Mouse (Mus musculus) heart, adult 18-20 months (tissue): ENCODE data around the gene Fam19a3. TPM values are rescaled to one million over a fixed set of nuclear protein-coding genes. Genes with fewer than 3 reads are reported as not detected.
"Not testable (repeated sequence)": the region's sequence is repeated elsewhere in the genome, so short reads cannot be mapped to it uniquely, and the experiment has no call there.

ENCODE experiments used
- DNase-seq, 2 experiments: peaks; one replicate each; pipeline ENCODE4 v3.0.0; 2021 to 2022; ENCODE audit warnings: mixed read lengths in 1 of 2
- total RNA-seq, 2 experiments: library from RNA; stranded (reverse); gene quantifications; 2 replicates each; pipeline ENCODE4 v1.2.3; 2021

Fam19a3 gene
- total RNA-seq, 2 experiments from 2014 or later, result 1.4 to 1.5 TPM

GRCm38 (mm10) chr3:104765021-104765420 lies 16.6 kb downstream of the Fam19a3 start:
- no peak for DNase-seq

GRCm38 (mm10) chr3:104762103-104762863 lies 19.4 kb downstream of the Fam19a3 start:
- DNase-seq, result not testable (repeated sequence)

GRCm38 (mm10) chr3:104758869-104759268 lies 22.8 kb downstream of the Fam19a3 start:
- DNase-seq, result no peak

- peak; percentile 48 to 73 for DNase-seq
Measured at GRCm38 (mm10) chr3:104758406-104758805, 23.2 kb downstream of the Fam19a3 start.

- DNase-seq, result peak in 1 of 2 experiments; percentile 12
Measured at GRCm38 (mm10) chr3:104752845-104753244, 28.8 kb downstream of the Fam19a3 start.

DNA sequence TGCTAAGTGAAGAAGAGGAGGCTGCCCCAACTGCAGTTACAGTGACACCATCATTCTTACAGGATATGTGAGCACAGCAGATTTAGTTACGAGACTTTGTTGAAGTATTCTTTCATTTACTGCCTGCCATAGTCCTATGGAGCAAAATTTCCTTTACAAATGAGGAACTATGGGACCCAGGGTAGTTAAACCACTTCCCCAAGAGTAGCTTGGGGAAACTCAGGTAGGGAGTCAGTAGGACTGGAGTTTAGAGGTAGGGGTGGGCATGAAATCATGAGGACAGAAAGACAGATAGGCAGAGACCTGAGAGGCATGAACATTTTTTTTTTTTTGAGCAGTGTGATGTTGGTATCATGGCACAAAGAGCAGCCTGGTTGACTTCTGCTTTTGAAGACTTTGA lies 37.8 kb downstream of the Fam19a3 start:
- no peak for DNase-seq

DNA sequence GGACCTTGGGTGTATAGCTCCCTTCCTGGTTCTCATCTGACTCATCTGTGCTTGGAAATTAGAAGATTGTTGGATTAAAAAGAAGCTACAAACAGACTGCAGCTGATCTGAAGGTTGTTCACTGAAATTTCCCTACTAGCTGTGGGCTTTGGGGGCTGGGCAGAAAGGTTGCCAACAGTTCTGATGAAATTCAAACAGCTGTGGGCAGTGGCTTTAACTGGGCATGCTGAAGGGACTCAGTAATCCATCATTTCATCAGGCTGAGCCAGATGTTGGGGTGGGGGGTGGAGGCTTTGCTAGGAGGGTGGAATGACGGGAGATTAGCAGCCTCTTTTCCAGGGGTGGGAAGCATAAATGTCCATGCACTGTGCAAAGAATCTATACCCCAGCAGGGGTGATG lies 38.5 kb downstream of the Fam19a3 start:
- DNase-seq, result no peak

DNA sequence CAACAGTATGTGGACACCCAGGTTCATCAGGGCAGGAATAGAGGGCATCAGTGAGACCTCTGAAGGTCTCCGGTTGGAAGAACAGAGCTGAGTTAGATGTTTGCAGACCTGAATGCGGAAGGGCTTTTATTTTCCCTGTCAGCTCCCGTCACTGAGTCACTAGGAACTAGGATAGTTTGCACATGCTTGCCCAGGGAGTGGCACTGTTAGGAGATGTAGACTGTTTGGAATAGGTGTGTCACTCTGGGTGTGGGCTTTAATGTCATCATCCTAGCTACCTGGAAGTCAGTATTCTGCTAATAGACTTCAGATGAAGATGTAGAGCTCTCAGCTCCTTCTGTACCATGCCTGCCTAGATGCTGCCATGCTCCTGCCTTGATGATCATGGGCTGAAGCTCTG lies 39.7 kb downstream of the Fam19a3 start:
- DNase-seq, result no peak

- no peak for DNase-seq
Measured at GRCm38 (mm10) chr3:104734654-104735053, 47.0 kb downstream of the Fam19a3 start.

GRCm38 (mm10) chr3:104732907-104733306 lies 48.7 kb downstream of the Fam19a3 start:
- no peak for DNase-seq

DNA sequence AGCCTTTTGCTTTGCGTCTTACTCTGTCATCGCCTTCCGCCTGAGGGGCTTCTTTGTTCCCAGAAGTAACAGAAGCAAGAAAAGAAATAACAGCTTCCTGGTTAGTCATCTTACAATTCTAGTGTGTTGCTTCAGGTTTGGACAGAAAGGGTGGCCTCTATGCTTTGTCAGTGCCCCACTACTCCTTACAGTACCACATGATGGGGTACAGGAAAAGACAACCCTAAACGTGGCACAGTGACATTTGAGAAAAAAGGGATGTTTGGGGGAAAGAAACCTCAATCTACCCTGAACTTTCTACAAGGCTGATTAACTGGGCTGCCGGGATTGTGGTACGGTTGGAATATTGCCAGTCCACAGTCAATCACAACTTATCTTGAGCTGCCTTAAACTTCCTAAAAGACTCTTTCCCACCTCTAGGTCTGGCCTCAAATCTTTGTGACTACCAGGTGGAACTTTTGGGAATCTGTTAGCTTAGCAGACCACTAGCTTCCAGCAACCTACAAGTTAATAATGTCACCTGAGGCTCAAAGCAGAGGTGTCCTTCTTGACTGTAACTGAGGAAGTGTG lies 52.3 kb downstream of the Fam19a3 start:
- DNase-seq, result no peak

Other genes with a start within 250 kb of the Fam19a3 start
- 100 to 1,000 TPM; 156 to 159 TPM for gene Slc16a1, start 143.2 kb downstream of the Fam19a3 start, total RNA-seq
- 10 to 100 TPM; 20.5 to 21.1 TPM for gene Ppm1j, start 784 bp downstream of the Fam19a3 start, total RNA-seq
- 10 to 100 TPM; 75.2 to 84.3 TPM for gene Rhoc, start 6.5 kb upstream of the Fam19a3 start, total RNA-seq
- 1 to 10 TPM; 6.2 TPM for gene Mov10, start 36.7 kb upstream of the Fam19a3 start, total RNA-seq
- 10 to 100 TPM; 16.5 to 20.4 TPM for gene St7l, start 82.2 kb upstream of the Fam19a3 start, total RNA-seq
- gene Capza1, start 82.7 kb upstream of the Fam19a3 start, total RNA-seq, result 10 to 100 TPM; 24.9 to 31.7 TPM
- 1 to 10 TPM in 1 of 2 experiments, under 1 TPM in 1; 0.82 to 1.9 TPM for gene Wnt2b, start 180.1 kb upstream of the Fam19a3 start, total RNA-seq